Mouse (Mus musculus) CH12.LX (cell line): ENCODE results near the gene Abi1. TPM values are rescaled to one million over a fixed set of nuclear protein-coding genes. Genes with fewer than 3 reads are reported as not detected.

Experiments used
- DNase-seq: peaks from one replicate; pipeline ENCODE4 v3.0.0-alpha.2; 2013; ENCODE audit errors: extremely low read depth
- H3K27ac ChIP-seq: 2 replicates; pipeline ENCODE4 v1.5.1; 2012; ENCODE audit warnings: low read depth, mild to moderate bottlenecking, control low read depth, moderate library complexity; ENCODE audit not compliant: insufficient read depth
- H3K27me3 ChIP-seq: replicated peaks from 2 replicates; pipeline ENCODE3; 2012; ENCODE audit warnings: inconsistent platforms
- H3K36me3 ChIP-seq, 2 experiments: replicated peaks in 1 of 2; 2 replicates each; pipeline versions ENCODE3 to v1.6.1; 2012; ENCODE audit warnings: inconsistent platforms in 1 of 2, low read length in 1 of 2, mild to moderate bottlenecking in 1 of 2, mixed read lengths in 1 of 2, moderate library complexity in 1 of 2; ENCODE audit not compliant: control insufficient read depth in 1 of 2, insufficient read depth in 1 of 2
- H3K4me1 ChIP-seq, 2 experiments: 2 replicates each; pipeline ENCODE4 v1.6.1; 2012; ENCODE audit warnings: inconsistent platforms in 1 of 2, moderate library complexity in 1 of 2; ENCODE audit not compliant: insufficient read depth in 2 of 2, control insufficient read depth in 1 of 2
- H3K4me2 ChIP-seq: 2 replicates; pipeline ENCODE4 v1.6.1; 2012; ENCODE audit warnings: low read depth, mild to moderate bottlenecking, control low read depth; ENCODE audit not compliant: poor library complexity, insufficient read depth, severe bottlenecking
- H3K4me3 ChIP-seq, 3 experiments: fragments of 150-350 bp in 1 of 3; sonication (generic) in 1 of 3; replicated peaks in 1 of 3; 2 replicates each; pipeline versions ENCODE3 to v1.5.1; 2011 to 2012; ENCODE audit warnings: low read depth in 2 of 3, low read length in 2 of 3, mild to moderate bottlenecking in 2 of 3, moderate library complexity in 2 of 3, control low read depth in 1 of 3, improper control_type of control experiment in 1 of 3, inconsistent platforms in 1 of 3, mixed read lengths in 1 of 3; ENCODE audit not compliant: poor library complexity in 1 of 3
- H3K79me2 ChIP-seq: replicated peaks from 2 replicates; pipeline ENCODE4 v1.6.1; 2012; ENCODE audit warnings: mild to moderate bottlenecking, moderate library complexity; ENCODE audit not compliant: control insufficient read depth, poor library complexity, insufficient read depth, severe bottlenecking; ENCODE audit errors: extremely low read depth
- H3K9ac ChIP-seq: 2 replicates; pipeline ENCODE4 v1.6.1; 2012; ENCODE audit warnings: low read depth, mild to moderate bottlenecking, control low read depth, moderate library complexity; ENCODE audit not compliant: insufficient read depth
- H3K9me3 ChIP-seq: replicated peaks from 2 replicates; pipeline ENCODE3; 2012; ENCODE audit warnings: low read length, inconsistent platforms, mixed read lengths
- BHLHE40 ChIP-seq: IDR thresholded peaks from 2 replicates; pipeline ENCODE4 v1.6.1; 2011; ENCODE audit warnings: mild to moderate bottlenecking, low read depth, low read length, improper control_type of control experiment
- CHD1 ChIP-seq: IDR thresholded peaks from 2 replicates; pipeline ENCODE4 v1.6.1; 2012; ENCODE audit warnings: low read depth, low read length, improper control_type of control experiment, inconsistent platforms
- CHD2 ChIP-seq: IDR thresholded peaks from 2 replicates; pipeline ENCODE4 v1.6.1; 2011; ENCODE audit warnings: low read length, improper control_type of control experiment
- CTCF ChIP-seq, 2 experiments: IDR thresholded peaks in 1 of 2; conservative IDR thresholded peaks in 1 of 2; 2 replicates each; pipeline ENCODE4 v1.5.1; 2011 to 2012; ENCODE audit warnings: low read depth in 2 of 2, low read length in 2 of 2, improper control_type of control experiment in 1 of 2, inconsistent platforms in 1 of 2, mild to moderate bottlenecking in 1 of 2, moderate library complexity in 1 of 2
- ELF1 ChIP-seq: IDR thresholded peaks from 2 replicates; pipeline ENCODE4 v1.6.1; 2014; ENCODE audit warnings: low read depth, mild to moderate bottlenecking, inconsistent platforms, low read length, improper control_type of control experiment
- ETS1 ChIP-seq: conservative IDR thresholded peaks from 2 replicates; pipeline ENCODE4 v1.6.1; 2012; ENCODE audit warnings: low read depth, mild to moderate bottlenecking, inconsistent platforms, low read length, improper control_type of control experiment, moderate library complexity
- IRF4 ChIP-seq: IDR thresholded peaks from 2 replicates; pipeline ENCODE4 v1.6.1; 2014; ENCODE audit warnings: low read depth, mild to moderate bottlenecking, inconsistent platforms, low read length, improper control_type of control experiment
- JUN ChIP-seq: IDR thresholded peaks from 2 replicates; pipeline ENCODE4 v1.6.1; 2011; ENCODE audit warnings: low read depth, mild to moderate bottlenecking, low read length, improper control_type of control experiment, moderate library complexity; ENCODE audit not compliant: insufficient read depth
- JUND ChIP-seq: conservative IDR thresholded peaks from 2 replicates; pipeline ENCODE4 v1.6.1; 2011; ENCODE audit warnings: low read depth, low read length, improper control_type of control experiment
- KAT2A ChIP-seq: IDR thresholded peaks from 2 replicates; pipeline ENCODE4 v1.6.1; 2012; ENCODE audit warnings: low read length, improper control_type of control experiment, inconsistent platforms; ENCODE audit not compliant: insufficient replicate concordance
- MAZ ChIP-seq: IDR thresholded peaks from 2 replicates; pipeline ENCODE4 v1.6.1; 2012; ENCODE audit warnings: low read depth, mild to moderate bottlenecking, inconsistent platforms, low read length, improper control_type of control experiment, moderate library complexity
- MEF2A ChIP-seq: IDR thresholded peaks from 2 replicates; pipeline ENCODE4 v1.6.1; 2014; ENCODE audit warnings: low read depth, mild to moderate bottlenecking, inconsistent platforms, low read length, improper control_type of control experiment, borderline replicate concordance
- MXI1 ChIP-seq: IDR thresholded peaks from 2 replicates; pipeline ENCODE4 v1.6.1; 2011; ENCODE audit warnings: mild to moderate bottlenecking, low read depth, low read length, improper control_type of control experiment
- POLR2AphosphoS2 ChIP-seq: IDR thresholded peaks from 2 replicates; pipeline ENCODE4 v1.6.1; 2011; ENCODE audit warnings: low read depth, low read length, improper control_type of control experiment
- RAD21 ChIP-seq: IDR thresholded peaks from 2 replicates; pipeline ENCODE4 v1.6.1; 2011; ENCODE audit warnings: low read depth, mild to moderate bottlenecking, low read length, improper control_type of control experiment, moderate library complexity
- RCOR1 ChIP-seq: conservative IDR thresholded peaks from 2 replicates; pipeline ENCODE4 v1.6.1; 2012; ENCODE audit warnings: low read depth, mild to moderate bottlenecking, inconsistent platforms, low read length, improper control_type of control experiment
- SIN3A ChIP-seq: IDR thresholded peaks from 2 replicates; pipeline ENCODE4 v1.6.1; 2012; ENCODE audit warnings: low read length, improper control_type of control experiment, inconsistent platforms
- SMC3 ChIP-seq: IDR thresholded peaks from 2 replicates; pipeline ENCODE4 v1.6.1; 2011; ENCODE audit warnings: low read depth, low read length, improper control_type of control experiment
- UBTF ChIP-seq: IDR thresholded peaks from 2 replicates; pipeline ENCODE4 v1.6.1; 2012; ENCODE audit warnings: low read depth, mild to moderate bottlenecking, inconsistent platforms, low read length, improper control_type of control experiment, moderate library complexity
- USF1 ChIP-seq: IDR thresholded peaks from 2 replicates; pipeline ENCODE4 v1.6.1; 2014; ENCODE audit warnings: low read depth, mild to moderate bottlenecking, inconsistent platforms, low read length, improper control_type of control experiment
- USF2 ChIP-seq: conservative IDR thresholded peaks from 2 replicates; pipeline ENCODE4 v1.6.1; 2011; ENCODE audit warnings: low read depth, low read length, improper control_type of control experiment
- ZC3H11A ChIP-seq: IDR thresholded peaks from 2 replicates; pipeline ENCODE4 v1.6.1; 2012; ENCODE audit warnings: low read depth, mild to moderate bottlenecking, inconsistent platforms, low read length, improper control_type of control experiment
- ZKSCAN1 ChIP-seq: IDR thresholded peaks from 2 replicates; pipeline ENCODE4 v1.6.1; 2012; ENCODE audit warnings: low read depth, inconsistent platforms, low read length, improper control_type of control experiment, borderline replicate concordance
- ZNF384 ChIP-seq: IDR thresholded peaks from 2 replicates; pipeline ENCODE4 v1.6.1; 2012; ENCODE audit warnings: low read depth, low read length, improper control_type of control experiment, inconsistent platforms
- dilution Hi-C: fragments of 300-500 bp; cut with MboI; formaldehyde crosslinking; loops from 2 replicates; pipeline ENCODE4 v1.14.3; 2020; ENCODE audit warnings: low sequenced_read_pairs; ENCODE audit not compliant: extremely low pct_unique_long_range_greater_than_20kb, extremely low pct_ligation_motif_present
- in situ Hi-C: fragments of 300-500 bp; cut with MboI; formaldehyde crosslinking; loops from 3 replicates; pipeline ENCODE4 v1.14.3; 2019; ENCODE audit warnings: low sequenced_read_pairs, low pct_ligation_motif_present, low pct_unique_long_range_greater_than_20kb, mixed read lengths
- polyA plus RNA-seq: library from polyadenylated mRNA; unstranded; fragments of >175 nt; gene quantifications from 2 replicates; pipeline ENCODE4 v1.2.1, GENCODE M21; 2012; ENCODE audit warnings: low read depth; ENCODE audit not compliant: insufficient read length
- total RNA-seq, 2 experiments: library from RNA; depleted of rRNA; stranded (reverse); fragments of 300-350 nt in 1 of 2; fragments of >200 nt in 1 of 2; gene quantifications; 2 replicates each; pipeline ENCODE4 v1.2.3; 2012 to 2014

Abi1 gene
- total and polyA plus RNA-seq, 3 experiments: 45.7 to 104 (median 74.6) TPM

GRCm38 (mm10) chr2:23007577-23007976 lies 32.5 kb downstream of the Abi1 start:
- H3K4me2 ChIP-seq: no peak overlapping the region
- no peak overlapping the region for H3K27ac ChIP-seq
- dilution Hi-C loops: no loop called here
- in situ Hi-C loops: no loop called here
- H3K9me3 ChIP-seq: peaks cover 2% of the 10 kb centered on the region
- H3K9ac ChIP-seq: no peak overlapping the region
- H3K79me2 ChIP-seq: peaks cover 12% of the 10 kb centered on the region
- no peak for DNase-seq
- no peak overlapping the region for H3K4me3 ChIP-seq
- peaks cover 0 to 29% of the 10 kb centered on the region in 2 experiments for H3K36me3 ChIP-seq
- no peak for TF ChIP-seq USF2
- TF ChIP-seq JUN: no peak
- TF ChIP-seq IRF4: no peak
- no peak for TF ChIP-seq MAZ
- no peak for TF ChIP-seq RCOR1
- TF ChIP-seq CHD1: no peak
- TF ChIP-seq ZC3H11A: no peak
- TF ChIP-seq RAD21: no peak
- TF ChIP-seq CHD2: no peak
- TF ChIP-seq UBTF: no peak
- TF ChIP-seq SIN3A: no peak
- no peak for TF ChIP-seq KAT2A
- TF ChIP-seq ZKSCAN1: no peak
- no peak for TF ChIP-seq MEF2A
- TF ChIP-seq USF1: no peak
- TF ChIP-seq JUND: no peak
- no peak for TF ChIP-seq BHLHE40
- no peak for TF ChIP-seq POLR2AphosphoS2
- no peak for TF ChIP-seq ETS1
- TF ChIP-seq, all 38 proteins: peak for 0
- H3K4me1 ChIP-seq: peaks cover 8 to 30% of the 10 kb centered on the region in 2 experiments
- H3K27me3 ChIP-seq: no peaks in the 10 kb centered on the region

- Histone ChIP-seq H3K9me3 (peaks cover 2% of the 10 kb centered on the region), H3K4me2 (no peak overlapping the region), H3K79me2 (peaks cover 14% of the 10 kb centered on the region), H3K4me3 (no peak overlapping the region), H3K9ac (no peak overlapping the region), H3K27me3 (no peaks in the 10 kb centered on the region), H3K4me1 (peaks cover 8 to 30% of the 10 kb centered on the region in 2 experiments), H3K27ac (no peak overlapping the region), H3K36me3 (peaks cover 0 to 32% of the 10 kb centered on the region in 2 experiments)
- no peak for DNase-seq
- in situ Hi-C loops (no loop called here), dilution Hi-C loops (no loop called here)
- TF ChIP-seq SIN3A (no peak), USF2 (no peak), ELF1 (no peak), POLR2AphosphoS2 (no peak), ZNF384 (no peak), MXI1 (no peak), ZKSCAN1 (no peak), RCOR1 (no peak), SMC3 (no peak), CTCF (conservative IDR thresholded peaks at IDR 0.05 in 1 of 2, IDR thresholded peaks at IDR 0.05 in 1 of 2; ENCODE audit: low read depth in 2 of 2, low read length in 2 of 2) (no peak), UBTF (no peak)
These were observed 32.9 kb downstream of the Abi1 start for GRCm38 (mm10) chr2:23007149-23007548.
